Mouse (Mus musculus): ENCODE results near the gene Hoxa3. TPM values are rescaled to one million over a fixed set of nuclear protein-coding genes. Genes with fewer than 3 reads are reported as not detected.
A peak's percentile ranks its signal among the peaks of the same experiment; 100 is the strongest.

Gene Hoxa3
- total and polyA plus RNA-seq, 2 experiments from 2014 or later = 1.6 TPM; not detected in 1

- Histone ChIP-seq H3K4me1 (ENCODE audit: insufficient read depth, low read length) (no peaks in the 10 kb centered on the region), H3K4me2 (ENCODE audit: low read depth, low read length, poor library complexity, severe bottlenecking) (no peak overlapping the region), H3K27ac (ENCODE audit: low read depth, low read length) (no peak overlapping the region), H3K9me3 (ENCODE audit: low read length) (no peaks in the 10 kb centered on the region), H3K9ac (replicated peaks; ENCODE audit: low read length, poor library complexity, severe bottlenecking) (no peak overlapping the region), H3K27me3 (ENCODE audit: insufficient read depth, low read length) (peaks cover 88% of the 10 kb centered on the region), H3K4me3 (ENCODE audit: low read depth, low read length) (no peak overlapping the region), H3K36me3 (ENCODE audit: insufficient read depth, low read length) (no peaks in the 10 kb centered on the region)
- DNase-seq (ENCODE audit: low spot score) (no peak), ATAC-seq (ENCODE audit: low FRiP score) (no peak)
- TF ChIP-seq CTCF (IDR thresholded peaks at IDR 0.05) = no peak
- 2% methylated on average over 6 of the region's 6 CpGs for WGBS
These were observed 36.7 kb downstream of the Hoxa3 start for GRCm38 (mm10) chr6:52176391-52176790.

DNA sequence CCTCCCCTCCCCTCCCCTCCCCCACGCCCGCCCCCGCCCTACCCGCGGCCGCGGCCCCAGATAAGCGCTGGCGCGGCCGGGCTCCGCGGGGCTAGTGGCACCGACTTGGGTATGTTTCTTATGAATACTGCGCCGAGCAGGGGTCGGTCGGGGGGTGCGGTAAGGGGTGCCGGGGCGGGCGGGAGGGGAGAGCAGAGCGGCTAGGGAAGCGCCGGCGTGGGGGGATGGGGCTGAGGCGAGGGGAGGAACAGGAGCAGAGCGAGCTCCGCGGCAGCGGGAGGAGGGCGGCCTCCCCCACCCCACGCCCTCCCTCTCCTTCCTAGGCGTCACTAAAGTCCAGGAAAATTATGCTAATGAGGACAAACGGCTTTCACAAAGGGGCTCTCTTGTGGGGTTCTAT is 37.3 kb downstream of the Hoxa3 start:
- no peak overlapping the region for H3K4me3 ChIP-seq (ENCODE audit: low read depth, low read length)
- DNase-seq (ENCODE audit: low spot score) = no peak

GRCm38 (mm10) chr6:52174968-52175751 is 38.0 kb downstream of the Hoxa3 start:
- Histone ChIP-seq H3K4me1 (ENCODE audit: insufficient read depth, low read length) (no peaks in the 10 kb centered on the region), H3K9me3 (ENCODE audit: low read length) (no peaks in the 10 kb centered on the region), H3K9ac (replicated peaks; ENCODE audit: low read length, poor library complexity, severe bottlenecking) (no peak overlapping the region), H3K4me2 (ENCODE audit: low read depth, low read length, poor library complexity, severe bottlenecking) (no peak overlapping the region), H3K27me3 (ENCODE audit: insufficient read depth, low read length) (peaks cover 88% of the 10 kb centered on the region), H3K36me3 (ENCODE audit: insufficient read depth, low read length) (no peaks in the 10 kb centered on the region), H3K4me3 (ENCODE audit: low read depth, low read length) (no peak overlapping the region), H3K27ac (ENCODE audit: low read depth, low read length) (no peak overlapping the region)
- TF ChIP-seq CTCF (IDR thresholded peaks at IDR 0.05) = no peak
- ATAC-seq (ENCODE audit: low FRiP score) (no peak), DNase-seq (ENCODE audit: low spot score) (no peak)
- WGBS = 2% methylated on average over 38 of the region's 41 CpGs

More for the DNA sequence above, 37.3 kb downstream of the Hoxa3 start:
- H3K36me3 ChIP-seq (ENCODE audit: insufficient read depth, low read length) = no peaks in the 10 kb centered on the region
- no peak for TF ChIP-seq CTCF (IDR thresholded peaks at IDR 0.05)
- H3K9me3 ChIP-seq (ENCODE audit: low read length) = no peaks in the 10 kb centered on the region
- no peaks in the 10 kb centered on the region for H3K4me1 ChIP-seq (ENCODE audit: insufficient read depth, low read length)
- H3K4me2 ChIP-seq (ENCODE audit: low read depth, low read length, poor library complexity, severe bottlenecking) = no peak overlapping the region
- H3K9ac ChIP-seq (replicated peaks; ENCODE audit: low read length, poor library complexity, severe bottlenecking) = no peak overlapping the region
- peaks cover 88% of the 10 kb centered on the region for H3K27me3 ChIP-seq (ENCODE audit: insufficient read depth, low read length)
- no peak overlapping the region for H3K27ac ChIP-seq (ENCODE audit: low read depth, low read length)
- under 1% methylated on average over 21 of the region's 35 CpGs for WGBS
- no peak for ATAC-seq (ENCODE audit: low FRiP score)

DNA sequence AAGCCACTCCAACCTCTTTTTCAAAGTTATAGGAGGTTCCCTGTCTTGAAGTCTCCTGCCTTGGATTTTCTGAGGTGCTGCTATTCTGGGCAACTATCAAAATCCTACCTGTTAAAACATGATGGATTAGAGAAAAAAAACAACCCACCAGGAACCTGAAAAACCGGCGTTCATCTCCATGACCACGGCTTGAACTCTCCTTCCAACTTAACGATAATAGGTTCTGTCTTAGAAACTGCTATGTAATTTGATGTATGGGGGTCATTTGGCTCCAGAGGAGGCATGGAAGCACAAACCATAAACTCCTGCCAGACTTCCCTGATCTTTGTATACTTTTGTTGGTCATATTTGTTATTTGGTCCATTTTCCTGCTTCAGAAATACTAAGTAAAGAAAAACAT is 39.5 kb downstream of the Hoxa3 start:
- ATAC-seq (ENCODE audit: low FRiP score) (no peak), DNase-seq (ENCODE audit: low spot score) (no peak)
- H3K4me1 ChIP-seq (ENCODE audit: insufficient read depth, low read length) = no peaks in the 10 kb centered on the region
- WGBS = 7% methylated on average over 4 of the region's 4 CpGs
- H3K9me3 ChIP-seq (ENCODE audit: low read length) = no peaks in the 10 kb centered on the region
- H3K27me3 ChIP-seq (ENCODE audit: insufficient read depth, low read length) = peaks cover 82% of the 10 kb centered on the region
- no peaks in the 10 kb centered on the region for H3K36me3 ChIP-seq (ENCODE audit: insufficient read depth, low read length)
- TF ChIP-seq CTCF (IDR thresholded peaks at IDR 0.05) = no peak
- no peak overlapping the region for H3K27ac ChIP-seq (ENCODE audit: low read depth, low read length)
- H3K4me3 ChIP-seq (ENCODE audit: low read depth, low read length) = no peak overlapping the region
- no peak overlapping the region for H3K4me2 ChIP-seq (ENCODE audit: low read depth, low read length, poor library complexity, severe bottlenecking)
- no peak overlapping the region for H3K9ac ChIP-seq (replicated peaks; ENCODE audit: low read length, poor library complexity, severe bottlenecking)

DNA sequence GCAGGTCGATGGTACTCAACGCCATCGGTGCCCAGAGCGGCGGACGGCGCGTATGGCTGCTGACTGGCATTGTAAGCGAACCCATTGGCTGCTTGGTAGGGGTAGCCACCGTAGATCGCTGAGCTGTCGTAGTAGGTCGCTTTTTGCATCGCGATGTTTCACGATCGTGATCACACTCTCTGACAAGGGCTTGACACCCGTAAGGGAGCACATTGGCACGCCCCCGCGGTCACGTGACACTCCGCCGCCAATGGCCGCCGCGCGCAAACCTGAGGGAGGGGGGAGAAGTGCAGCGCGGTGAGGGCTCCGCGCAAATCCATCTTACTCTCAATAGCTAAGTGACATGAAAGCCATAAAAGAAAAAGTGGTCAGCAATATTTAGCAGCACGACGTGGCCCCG is 40.6 kb downstream of the Hoxa3 start:
- H3K4me1 ChIP-seq (ENCODE audit: insufficient read depth, low read length) = no peaks in the 10 kb centered on the region
- TF ChIP-seq CTCF (IDR thresholded peaks at IDR 0.05) = no peak
- H3K4me3 ChIP-seq (ENCODE audit: low read depth, low read length) = no peak overlapping the region
- no peak overlapping the region for H3K9ac ChIP-seq (replicated peaks; ENCODE audit: low read length, poor library complexity, severe bottlenecking)
- no peak overlapping the region for H3K27ac ChIP-seq (ENCODE audit: low read depth, low read length)
- H3K4me2 ChIP-seq (ENCODE audit: low read depth, low read length, poor library complexity, severe bottlenecking) = 0 out of 2 replicates have a peak overlapping the region, but pooled peaks have one; percentile 7
- H3K27me3 ChIP-seq (ENCODE audit: insufficient read depth, low read length) = peaks cover 76% of the 10 kb centered on the region
- 1% methylated on average over 35 of the region's 35 CpGs for WGBS
- ATAC-seq (ENCODE audit: low FRiP score) = no peak
- H3K9me3 ChIP-seq (ENCODE audit: low read length) = no peaks in the 10 kb centered on the region
- DNase-seq (ENCODE audit: low spot score) = peak; percentile 94
- no peaks in the 10 kb centered on the region for H3K36me3 ChIP-seq (ENCODE audit: insufficient read depth, low read length)

- no peak for TF ChIP-seq CTCF (IDR thresholded peaks at IDR 0.05)
- H3K9ac ChIP-seq (replicated peaks; ENCODE audit: low read length, poor library complexity, severe bottlenecking) = no peak overlapping the region
- peaks cover 76% of the 10 kb centered on the region for H3K27me3 ChIP-seq (ENCODE audit: insufficient read depth, low read length)
- no peak for ATAC-seq (ENCODE audit: low FRiP score)
- H3K4me2 ChIP-seq (ENCODE audit: low read depth, low read length, poor library complexity, severe bottlenecking) = 0 out of 2 replicates have a peak overlapping the region, but pooled peaks have one; percentile 7
- no peak overlapping the region for H3K27ac ChIP-seq (ENCODE audit: low read depth, low read length)
- H3K4me1 ChIP-seq (ENCODE audit: insufficient read depth, low read length) = no peaks in the 10 kb centered on the region
- WGBS = 5% methylated on average over 7 of the region's 7 CpGs
- H3K9me3 ChIP-seq (ENCODE audit: low read length) = no peaks in the 10 kb centered on the region
- no peak overlapping the region for H3K4me3 ChIP-seq (ENCODE audit: low read depth, low read length)
- H3K36me3 ChIP-seq (ENCODE audit: insufficient read depth, low read length) = no peaks in the 10 kb centered on the region
- no peak for DNase-seq (ENCODE audit: low spot score)
These were observed 41.2 kb downstream of the Hoxa3 start for GRCm38 (mm10) chr6:52171938-52172337.
